Mouse (Mus musculus): ENCODE measurements around the gene Ccdc97.

- TF ChIP-seq CTCF (IDR thresholded peaks at IDR 0.05; ENCODE audit: control insufficient read depth, insufficient read depth, low read length): no peak
- TF ChIP-seq POLR2A (IDR thresholded peaks at IDR 0.05; ENCODE audit: borderline replicate concordance, control insufficient read depth, low read depth, low read length): no peak
Measured at GRCm38 (mm10) chr7:25717478-25717877, 1.4 kb downstream of the Ccdc97 start.

Measured in bone marrow, adult 2 months (tissue).